Mouse (Mus musculus): ENCODE results near the gene Terb2. TPM values are rescaled to one million over a fixed set of nuclear protein-coding genes. Genes with fewer than 3 reads are reported as not detected.

Terb2 gene
- polyA plus RNA-seq, 1 experiment from 2014 or later: not detected

GRCm38 (mm10) chr2:122152850-122153249 lies 33.2 kb upstream of the Terb2 start:
- no peak overlapping the region for H3K27ac ChIP-seq (replicated peaks)
- WGBS: 87% methylated on average over 3 of the region's 3 CpGs
- H3K27me3 ChIP-seq (replicated peaks; ENCODE audit: low read depth, poor library complexity, severe bottlenecking): peaks cover 10% of the 10 kb centered on the region; the same call in 1 of the 2 replicates

GRCm38 (mm10) chr2:122153681-122154365 lies 32.2 kb upstream of the Terb2 start:
- peaks cover 5% of the 10 kb centered on the region; the same call in 1 of the 2 replicates for H3K27me3 ChIP-seq (replicated peaks; ENCODE audit: low read depth, poor library complexity, severe bottlenecking)
- H3K36me3 ChIP-seq (replicated peaks): peaks cover 30% of the 10 kb centered on the region
- 0 out of 2 replicates have a peak, but pooled peaks cover under 1% of the 10 kb centered on the region for H3K4me1 ChIP-seq
- no peak overlapping the region for H3K4me3 ChIP-seq
- no peak overlapping the region for H3K27ac ChIP-seq (replicated peaks)
- WGBS: 84% methylated on average over 7 of the region's 7 CpGs
- no peak for DNase-seq (ENCODE audit: low spot score)
- H3K9me3 ChIP-seq: no peaks in the 10 kb centered on the region

More at GRCm38 (mm10) chr2:122152850-122153249, 33.2 kb upstream of the Terb2 start:
- DNase-seq (ENCODE audit: low spot score): no peak
- Histone ChIP-seq H3K36me3 (replicated peaks) (peaks cover 30% of the 10 kb centered on the region), H3K9me3 (no peaks in the 10 kb centered on the region), H3K4me1 (peaks cover 10% of the 10 kb centered on the region), H3K4me3 (no peak overlapping the region)

DNA sequence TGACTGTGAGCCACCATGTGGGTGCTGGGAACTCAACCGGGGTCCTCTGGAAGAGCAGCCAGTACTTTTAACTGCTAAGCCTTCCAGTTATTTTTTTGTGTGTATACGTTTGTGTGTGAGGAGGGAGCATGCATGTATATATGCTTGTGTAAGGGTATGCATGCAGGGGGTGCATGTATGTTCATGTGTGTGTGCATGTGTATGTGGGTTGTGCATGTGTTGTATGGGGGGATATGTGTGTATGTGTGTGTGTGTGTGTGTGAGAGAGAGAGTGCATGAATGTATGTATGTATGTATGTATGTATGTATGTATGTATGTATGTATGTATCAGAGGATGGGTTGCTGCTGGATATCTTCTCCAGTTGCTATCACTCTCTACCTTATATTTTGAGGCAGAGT lies 31.6 kb upstream of the Terb2 start:
- Histone ChIP-seq H3K4me1 (no peaks in the 10 kb centered on the region), H3K27me3 (replicated peaks; ENCODE audit: low read depth, poor library complexity, severe bottlenecking) (no peaks in the 10 kb centered on the region), H3K9me3 (no peaks in the 10 kb centered on the region), H3K36me3 (replicated peaks) (peaks cover 30% of the 10 kb centered on the region), H3K27ac (replicated peaks) (no peak overlapping the region), H3K4me3 (no peak overlapping the region)
- 93% methylated on average over 2 of the region's 2 CpGs for WGBS
- DNase-seq (ENCODE audit: low spot score): no peak

DNA sequence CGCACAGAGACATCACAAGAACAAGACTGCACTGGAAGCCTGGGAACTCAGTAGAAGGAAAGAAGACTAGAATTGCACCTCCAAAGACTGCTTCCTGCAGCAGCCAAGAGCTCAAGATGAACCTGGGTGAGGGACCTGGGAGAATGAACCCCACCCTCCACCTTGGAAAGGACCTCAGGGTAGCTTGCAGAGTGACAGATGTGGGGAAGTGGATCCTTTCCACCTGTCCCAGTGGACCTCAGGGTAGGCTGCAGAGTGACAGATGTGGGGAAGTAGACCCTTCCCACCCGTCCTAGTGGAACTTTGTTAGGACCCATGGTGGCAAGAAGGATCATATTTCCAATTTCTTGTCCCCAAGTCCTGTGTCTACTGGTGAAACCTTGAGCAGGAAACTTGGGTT lies 30.8 kb upstream of the Terb2 start:
- Histone ChIP-seq H3K4me1 (no peaks in the 10 kb centered on the region), H3K9me3 (no peaks in the 10 kb centered on the region), H3K4me3 (no peak overlapping the region), H3K36me3 (replicated peaks) (peaks cover 30% of the 10 kb centered on the region), H3K27ac (replicated peaks) (no peak overlapping the region), H3K27me3 (replicated peaks; ENCODE audit: low read depth, poor library complexity, severe bottlenecking) (no peaks in the 10 kb centered on the region)
- DNase-seq (ENCODE audit: low spot score): no peak
- 79% methylated on average over 2 of the region's 2 CpGs for WGBS

DNA sequence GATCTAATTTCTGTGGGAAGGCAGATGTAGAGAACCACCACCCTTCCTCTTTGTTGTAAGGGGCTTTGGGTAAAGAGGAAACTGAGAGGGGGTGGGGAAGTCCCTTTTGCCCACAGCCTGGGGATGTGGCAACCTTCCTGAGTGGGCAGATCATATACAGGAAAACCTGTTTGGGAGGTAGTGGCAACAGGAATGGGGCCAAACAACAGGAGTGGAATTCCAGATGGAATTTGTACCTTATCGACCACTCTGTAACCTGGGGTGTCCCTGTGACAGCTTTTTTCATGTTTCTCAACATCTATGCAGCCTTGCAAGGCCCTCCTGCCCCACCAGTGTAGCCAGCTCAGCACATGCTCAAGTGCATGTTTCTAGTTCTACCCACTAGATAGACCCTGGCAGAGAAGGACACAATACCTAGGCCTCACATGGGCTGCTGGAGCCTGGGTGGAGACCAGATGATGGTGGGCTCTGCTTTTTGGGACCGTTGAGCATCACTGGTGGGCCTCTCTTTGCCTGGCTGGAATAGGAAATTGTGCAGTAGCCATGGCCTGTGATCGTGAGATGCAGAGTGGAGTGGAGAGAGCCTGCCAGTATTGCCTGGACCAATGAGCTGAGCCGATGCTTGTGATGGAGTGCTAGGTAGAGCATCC lies 29.9 kb upstream of the Terb2 start:
- WGBS: 89% methylated on average over 4 of the region's 4 CpGs
- H3K4me1 ChIP-seq: no peaks in the 10 kb centered on the region
- no peak for DNase-seq (ENCODE audit: low spot score)
- no peaks in the 10 kb centered on the region for H3K27me3 ChIP-seq (replicated peaks; ENCODE audit: low read depth, poor library complexity, severe bottlenecking)
- no peak overlapping the region for H3K27ac ChIP-seq (replicated peaks)
- no peaks in the 10 kb centered on the region for H3K9me3 ChIP-seq
- peaks cover 27% of the 10 kb centered on the region for H3K36me3 ChIP-seq (replicated peaks)
- H3K4me3 ChIP-seq: no peak overlapping the region

GRCm38 (mm10) chr2:122157561-122157960 lies 28.5 kb upstream of the Terb2 start:
- H3K27ac ChIP-seq (replicated peaks): no peak overlapping the region
- no peaks in the 10 kb centered on the region for H3K4me1 ChIP-seq
- peaks cover 14% of the 10 kb centered on the region for H3K36me3 ChIP-seq (replicated peaks)
- no peaks in the 10 kb centered on the region for H3K27me3 ChIP-seq (replicated peaks; ENCODE audit: low read depth, poor library complexity, severe bottlenecking)
- H3K9me3 ChIP-seq: no peaks in the 10 kb centered on the region
- H3K4me3 ChIP-seq: no peak overlapping the region
- no peak for DNase-seq (ENCODE audit: low spot score)

DNA sequence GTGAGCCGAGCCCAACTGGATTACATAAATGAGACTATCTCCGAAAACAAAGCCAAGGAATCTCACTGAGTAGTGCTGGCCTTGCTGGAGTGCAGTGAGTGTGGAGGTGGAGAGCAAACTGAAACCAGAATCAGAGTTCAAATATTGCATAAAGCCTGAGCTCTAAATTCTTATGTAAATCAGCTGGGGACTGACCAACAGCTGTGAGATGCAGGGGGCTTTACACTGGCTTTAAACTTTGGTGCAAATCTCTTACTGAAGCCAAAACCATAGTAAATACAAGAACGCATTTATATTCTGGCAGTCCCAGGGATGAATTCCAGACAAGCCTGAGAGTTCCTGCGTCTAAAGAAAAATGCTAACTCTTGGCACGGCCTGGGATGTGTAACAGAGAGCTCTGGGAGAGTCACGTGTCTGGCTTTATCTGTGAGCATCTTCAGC lies 27.7 kb upstream of the Terb2 start:
- WGBS: 65% methylated on average over 6 of the region's 6 CpGs
- Histone ChIP-seq H3K27me3 (replicated peaks; ENCODE audit: low read depth, poor library complexity, severe bottlenecking) (no peaks in the 10 kb centered on the region), H3K36me3 (replicated peaks) (peaks cover 14% of the 10 kb centered on the region), H3K4me3 (no peak overlapping the region), H3K9me3 (no peaks in the 10 kb centered on the region), H3K4me1 (no peaks in the 10 kb centered on the region), H3K27ac (replicated peaks) (no peak overlapping the region)
- DNase-seq (ENCODE audit: low spot score): no peak

GRCm38 (mm10) chr2:122159667-122160066 lies 26.4 kb upstream of the Terb2 start:
- Histone ChIP-seq H3K27ac (replicated peaks) (no peak overlapping the region), H3K27me3 (replicated peaks; ENCODE audit: low read depth, poor library complexity, severe bottlenecking) (no peaks in the 10 kb centered on the region), H3K4me1 (peaks cover 5% of the 10 kb centered on the region; the same call in 1 of the 2 replicates), H3K9me3 (no peaks in the 10 kb centered on the region), H3K4me3 (no peak overlapping the region), H3K36me3 (replicated peaks) (peaks cover 8% of the 10 kb centered on the region)
- DNase-seq (ENCODE audit: low spot score): no peak
- WGBS: 85% methylated on average over 6 of the region's 6 CpGs

DNA sequence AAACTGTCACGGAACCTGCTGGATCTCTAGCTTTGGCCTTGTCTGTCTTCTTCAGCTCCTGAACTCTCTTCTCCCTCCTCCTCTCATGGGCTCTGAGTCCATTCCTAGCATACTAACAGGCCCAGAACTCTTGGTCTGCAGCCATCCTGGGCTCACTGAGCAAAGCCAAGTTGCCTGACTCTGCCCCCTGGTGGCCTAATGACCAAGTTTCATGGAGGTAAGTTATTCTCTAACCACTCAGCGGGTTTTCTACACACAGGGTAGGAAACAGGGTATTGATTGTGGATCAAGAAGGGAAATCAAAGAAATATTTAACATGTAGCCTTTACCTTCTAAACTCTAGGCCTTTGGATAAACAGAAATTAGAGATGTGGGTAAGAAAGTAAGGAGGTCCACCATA lies 25.4 kb upstream of the Terb2 start, which contains the start of gene Trim69:
Gene Trim69, plus strand, starts transcription at position 21 of the 400 bp plus-strand sequence.
- DNase-seq (ENCODE audit: low spot score): peak; percentile 80
- H3K4me3 ChIP-seq: no peak within 1 kb of the TSS
- WGBS: 42% methylated on average over 2 of the region's 2 CpGs
- peaks cover 5% of the 10 kb centered on the region; the same call in 1 of the 2 replicates for H3K4me1 ChIP-seq
- H3K27ac ChIP-seq (replicated peaks): no peak within 1 kb of the TSS
- H3K27me3 ChIP-seq (replicated peaks; ENCODE audit: low read depth, poor library complexity, severe bottlenecking): no peaks in the 10 kb centered on the region
- no peaks in the 10 kb centered on the region for H3K36me3 ChIP-seq (replicated peaks)
- H3K9me3 ChIP-seq: no peaks in the 10 kb centered on the region

GRCm38 (mm10) chr2:122161542-122161941 lies 24.5 kb upstream of the Terb2 start:
- Histone ChIP-seq H3K4me3 (no peak overlapping the region), H3K4me1 (peaks cover 5% of the 10 kb centered on the region; the same call in 1 of the 2 replicates), H3K9me3 (no peaks in the 10 kb centered on the region), H3K27ac (replicated peaks) (no peak overlapping the region), H3K27me3 (replicated peaks; ENCODE audit: low read depth, poor library complexity, severe bottlenecking) (no peaks in the 10 kb centered on the region), H3K36me3 (replicated peaks) (no peaks in the 10 kb centered on the region)
- DNase-seq (ENCODE audit: low spot score): no peak
- WGBS: 48% methylated on average over 4 of the region's 4 CpGs

DNA sequence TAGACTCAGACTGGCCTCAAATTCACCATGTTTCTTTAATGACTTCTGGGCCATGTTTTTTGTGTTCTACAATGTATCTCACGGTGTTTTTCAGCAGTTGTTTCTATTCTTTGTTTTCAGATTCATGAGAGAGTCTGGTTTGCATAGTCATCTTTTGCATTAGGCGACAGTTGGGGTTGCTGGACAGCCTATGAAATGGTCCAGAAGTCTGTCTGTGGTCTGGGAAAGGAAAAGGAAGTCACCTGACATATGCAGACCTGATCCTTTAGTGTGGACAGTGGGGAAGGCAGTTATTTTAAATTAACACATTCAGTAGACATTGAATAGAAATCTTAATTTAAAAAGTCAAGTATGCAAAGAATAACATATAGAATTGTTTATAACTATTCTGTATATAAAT lies 23.5 kb upstream of the Terb2 start:
- no peaks in the 10 kb centered on the region for H3K36me3 ChIP-seq (replicated peaks)
- peaks cover 5% of the 10 kb centered on the region; the same call in 1 of the 2 replicates for H3K4me1 ChIP-seq
- no peak overlapping the region for H3K4me3 ChIP-seq
- H3K27me3 ChIP-seq (replicated peaks; ENCODE audit: low read depth, poor library complexity, severe bottlenecking): no peaks in the 10 kb centered on the region
- no peaks in the 10 kb centered on the region for H3K9me3 ChIP-seq
- DNase-seq (ENCODE audit: low spot score): no peak
- 86% methylated on average over 2 of the region's 2 CpGs for WGBS
- H3K27ac ChIP-seq (replicated peaks): no peak overlapping the region

- Histone ChIP-seq H3K27me3 (replicated peaks; ENCODE audit: low read depth, poor library complexity, severe bottlenecking) (no peaks in the 10 kb centered on the region), H3K9me3 (no peaks in the 10 kb centered on the region), H3K4me3 (no peak overlapping the region), H3K4me1 (peaks cover 5% of the 10 kb centered on the region; the same call in 1 of the 2 replicates), H3K27ac (replicated peaks) (no peak overlapping the region), H3K36me3 (replicated peaks) (no peaks in the 10 kb centered on the region)
- DNase-seq (ENCODE audit: low spot score): no peak
- 75% methylated on average over 13 of the region's 13 CpGs for WGBS
These were observed 22.5 kb upstream of the Terb2 start for GRCm38 (mm10) chr2:122163430-122164195.
